Mouse (Mus musculus) lung, adult 2 months (tissue): ENCODE data around the gene Eya4.

Source experiments
- CTCF ChIP-seq: fragments of 200-500 bp; IDR thresholded peaks from 2 replicates; pipeline ENCODE4 v1.5.1; 2011; ENCODE audit warnings: mild to moderate bottlenecking, low read length, control low read depth; ENCODE audit not compliant: insufficient read depth
- POLR2A ChIP-seq: fragments of 200-500 bp; IDR thresholded peaks from 2 replicates; pipeline ENCODE4 v1.6.1; 2011; ENCODE audit warnings: low read depth, mild to moderate bottlenecking, control low read depth, low read length, borderline replicate concordance; ENCODE audit errors: extremely low read depth

DNA sequence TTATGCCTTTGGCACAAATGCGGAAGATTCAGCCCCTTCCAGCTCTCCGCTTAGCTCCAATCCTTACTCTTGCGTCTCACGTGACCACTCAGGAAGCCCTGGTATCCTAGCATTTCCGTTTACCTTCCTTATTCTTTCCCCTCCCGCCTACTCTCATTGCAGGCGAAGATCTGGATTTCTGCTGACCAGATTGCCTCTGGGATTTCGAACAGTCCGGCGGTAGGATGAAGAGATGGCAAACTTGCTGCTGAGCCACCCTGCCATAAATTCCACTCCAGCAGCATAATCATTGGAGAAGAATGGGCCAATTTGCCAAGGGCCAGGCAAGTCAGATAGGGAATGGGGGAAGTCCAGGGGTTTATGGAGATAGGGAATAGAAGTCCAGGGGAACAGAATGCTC is 160.8 kb downstream of the Eya4 start:
- TF ChIP-seq POLR2A = no peak
- TF ChIP-seq CTCF = no peak
